Mouse (Mus musculus) stomach, postnatal 0 days (tissue): ENCODE measurements around the gene Fyn.

Source experiments
- CTCF ChIP-seq: IDR thresholded peaks from 2 replicates; pipeline ENCODE4 v1.5.1; 2016; ENCODE audit warnings: antibody characterized with exemption, low read depth, mild to moderate bottlenecking, moderate library complexity
- EP300 ChIP-seq: optimal IDR thresholded peaks from 2 replicates; pipeline ENCODE3; 2016; ENCODE audit warnings: antibody characterized with exemption

- TF ChIP-seq CTCF: no peak; the same call in 1 of the 2 replicates
- no peak for TF ChIP-seq EP300
Observed at GRCm38 (mm10) chr10:39614676-39615075, 246.0 kb downstream of the Fyn start.
